Mouse (Mus musculus) cerebellum, adult 9-10 months (tissue): Measurements from ENCODE around the gene Syngr2.

Experiments
- DNase-seq: peaks from one replicate; pipeline ENCODE4 v3.0.0; 2022

Gene Syngr2

GRCm38 (mm10) chr11:117809407-117810311 is at the start of gene Syngr2, which contains the start of gene Gm20708:
Syngr2 (plus strand) TSS chr11:117809668.
Gm20708 (plus strand) TSS chr11:117809668.
- DNase-seq = no peak

GRCm38 (mm10) chr11:117760374-117761119 is 48.9 kb upstream of the Syngr2 start:
- no peak for DNase-seq

GRCm38 (mm10) chr11:117761801-117762200 is 47.7 kb upstream of the Syngr2 start:
- DNase-seq = no peak

- no peak for DNase-seq
These were observed 47.2 kb upstream of the Syngr2 start for GRCm38 (mm10) chr11:117762246-117762645.

GRCm38 (mm10) chr11:117764319-117764718 is 45.1 kb upstream of the Syngr2 start:
- no peak for DNase-seq

- DNase-seq = no peak
These were observed 44.1 kb upstream of the Syngr2 start for GRCm38 (mm10) chr11:117765361-117765760.

- DNase-seq = no peak
These were observed 43.2 kb upstream of the Syngr2 start for GRCm38 (mm10) chr11:117766275-117766674.

- DNase-seq = no peak
These were observed 40.5 kb upstream of the Syngr2 start for GRCm38 (mm10) chr11:117768725-117769682.

GRCm38 (mm10) chr11:117769683-117770047 is 39.8 kb upstream of the Syngr2 start:
- no peak for DNase-seq

GRCm38 (mm10) chr11:117770407-117770806 is 39.1 kb upstream of the Syngr2 start:
- no peak for DNase-seq

- no peak for DNase-seq
These were observed 37.1 kb upstream of the Syngr2 start for GRCm38 (mm10) chr11:117772352-117772751.

GRCm38 (mm10) chr11:117774925-117775324 is 34.5 kb upstream of the Syngr2 start:
- DNase-seq = no peak

- DNase-seq = no peak
These were observed 33.9 kb upstream of the Syngr2 start for GRCm38 (mm10) chr11:117775540-117775939.

- DNase-seq = no peak
These were observed 33.2 kb upstream of the Syngr2 start for GRCm38 (mm10) chr11:117776085-117776792.

- DNase-seq = no peak
These were observed 32.4 kb upstream of the Syngr2 start for GRCm38 (mm10) chr11:117777111-117777510.

GRCm38 (mm10) chr11:117778031-117778430 is 31.4 kb upstream of the Syngr2 start:
- DNase-seq = no peak

GRCm38 (mm10) chr11:117778851-117779433 is 30.5 kb upstream of the Syngr2 start:
- no peak for DNase-seq

- no peak for DNase-seq
These were observed 29.9 kb upstream of the Syngr2 start for GRCm38 (mm10) chr11:117779434-117780198.

- DNase-seq = no peak
These were observed 29.3 kb upstream of the Syngr2 start for GRCm38 (mm10) chr11:117780199-117780515.

- DNase-seq = no peak
These were observed 28.8 kb upstream of the Syngr2 start for GRCm38 (mm10) chr11:117780582-117781111.
